Mouse (Mus musculus) liver, embryonic 16.5 days (tissue): ENCODE measurements around the gene Oxsm. TPM values are rescaled to one million over a fixed set of nuclear protein-coding genes. Genes with fewer than 3 reads are reported as not detected.

Experiments used
- polyA plus RNA-seq: library from polyadenylated mRNA; unstranded; fragments of >200 nt; fragmentation: Nextera tagmentation; extraction: Ambion mirVana; gene quantifications from 2 replicates; pipeline ENCODE4 v1.2.1, GENCODE M21; 2015

The Oxsm gene
- polyA plus RNA-seq, 1 experiment from 2014 or later = 2.6 TPM

Other genes starting within 250 kb of the Oxsm start
- 17.8 and 21.5 TPM in 2 replicates for gene Ngly1, start 528 bp downstream of the Oxsm start, polyA plus RNA-seq
- gene Top2b, start 115.4 kb upstream of the Oxsm start, polyA plus RNA-seq = 12.5 and 13.6 TPM in 2 replicates